Mouse (Mus musculus): ENCODE measurements at regions not wholly inside any gene's neighbourhood (a gene's known extent, or its start where the extent isn't known, plus 50 kb on each side); places are given as distances from the start of the nearest gene placed in this dataset.

DNA sequence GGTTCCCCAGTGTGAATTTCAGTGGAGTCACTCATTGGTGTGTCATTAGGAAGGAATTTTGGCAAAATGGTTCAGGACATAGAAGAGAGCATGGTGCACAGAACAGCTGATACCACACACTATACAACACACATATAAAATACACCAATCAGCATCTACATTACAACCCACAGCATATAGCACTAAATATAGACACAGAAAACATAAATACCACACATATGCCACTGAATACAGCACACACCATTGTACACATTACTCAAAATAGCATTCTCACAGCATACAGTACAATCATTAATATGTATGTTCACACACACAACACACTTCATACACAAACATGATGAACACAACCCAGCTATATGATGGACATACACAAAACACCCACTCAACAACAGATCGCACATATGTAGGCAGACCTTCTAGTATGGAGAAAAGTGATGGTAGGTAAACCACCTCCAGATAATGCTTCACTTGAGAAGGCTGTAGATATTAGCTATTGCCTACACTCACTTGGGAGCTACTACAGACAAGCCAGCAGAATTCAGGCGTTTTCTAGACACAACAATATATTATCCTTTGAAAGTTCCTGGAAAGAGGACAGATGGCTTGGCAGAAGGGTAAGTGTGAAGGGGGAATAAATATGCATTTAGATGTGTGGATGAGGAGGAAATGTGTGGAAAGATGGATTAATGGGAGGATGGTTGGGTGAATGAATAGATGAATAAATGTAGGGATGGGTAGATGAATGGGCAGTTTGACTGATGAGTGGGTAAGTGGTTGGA, 71.6 kb upstream of the Zmat1 start:
- no peak for ATAC-seq (ENCODE audit: insufficient read depth, low FRiP score, low TSS enrichment)
- H3K4me3 ChIP-seq (ENCODE audit: low read depth, low read length): no peak overlapping the region
- no peaks in the 10 kb centered on the region for H3K27me3 ChIP-seq (ENCODE audit: control insufficient read depth, insufficient read depth, low read length)
- H3K4me2 ChIP-seq (ENCODE audit: low read depth): no peak overlapping the region
- WGBS: 67% methylated on average over 2 of the region's 2 CpGs
- H3K36me3 ChIP-seq (ENCODE audit: control insufficient read depth, insufficient read depth, low read length): no peaks in the 10 kb centered on the region
- no peak for DNase-seq (ENCODE audit: low spot score)
- no peaks in the 10 kb centered on the region for H3K9me3 ChIP-seq (ENCODE audit: control insufficient read depth, low read length)
- no peak overlapping the region for H3K9ac ChIP-seq (ENCODE audit: low read length)
- no peaks in the 10 kb centered on the region for H3K4me1 ChIP-seq (ENCODE audit: control insufficient read depth, insufficient read depth, low read length)
- H3K27ac ChIP-seq (ENCODE audit: low read depth, low read length): no peak overlapping the region

DNA sequence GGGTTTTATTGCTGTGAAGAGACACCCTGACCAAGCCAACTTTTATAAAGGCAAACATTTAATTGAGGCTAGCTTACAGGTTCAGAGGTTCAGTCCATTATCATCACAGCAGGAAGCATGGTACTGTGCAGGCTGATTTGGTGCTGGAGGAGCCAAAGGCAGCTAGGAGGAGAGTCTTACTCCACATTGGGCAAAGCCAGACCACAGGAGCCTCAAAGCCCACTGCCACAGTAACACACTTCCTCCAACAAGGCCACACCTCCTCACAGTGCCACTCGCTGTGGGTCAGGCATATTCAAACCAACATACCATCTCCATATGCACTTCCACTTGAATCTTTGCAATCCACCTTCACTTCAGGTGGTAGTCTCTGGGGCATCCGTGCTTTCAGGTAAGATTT, 70.4 kb upstream of the Zmat1 start:
- DNase-seq (ENCODE audit: low spot score) (no peak), ATAC-seq (ENCODE audit: insufficient read depth, low FRiP score, low TSS enrichment) (no peak)
- WGBS: 73% methylated on average over 2 of the region's 2 CpGs
- no peak overlapping the region for H3K27ac ChIP-seq (ENCODE audit: low read depth, low read length)
- H3K9ac ChIP-seq (ENCODE audit: low read length): no peak overlapping the region
- no peaks in the 10 kb centered on the region for H3K27me3 ChIP-seq (ENCODE audit: control insufficient read depth, insufficient read depth, low read length)
- H3K4me3 ChIP-seq (ENCODE audit: low read depth, low read length): no peak overlapping the region
- no peaks in the 10 kb centered on the region for H3K36me3 ChIP-seq (ENCODE audit: control insufficient read depth, insufficient read depth, low read length)
- H3K4me1 ChIP-seq (ENCODE audit: control insufficient read depth, insufficient read depth, low read length): no peaks in the 10 kb centered on the region
- H3K4me2 ChIP-seq (ENCODE audit: low read depth): no peak overlapping the region
- no peaks in the 10 kb centered on the region for H3K9me3 ChIP-seq (ENCODE audit: control insufficient read depth, low read length)

DNA sequence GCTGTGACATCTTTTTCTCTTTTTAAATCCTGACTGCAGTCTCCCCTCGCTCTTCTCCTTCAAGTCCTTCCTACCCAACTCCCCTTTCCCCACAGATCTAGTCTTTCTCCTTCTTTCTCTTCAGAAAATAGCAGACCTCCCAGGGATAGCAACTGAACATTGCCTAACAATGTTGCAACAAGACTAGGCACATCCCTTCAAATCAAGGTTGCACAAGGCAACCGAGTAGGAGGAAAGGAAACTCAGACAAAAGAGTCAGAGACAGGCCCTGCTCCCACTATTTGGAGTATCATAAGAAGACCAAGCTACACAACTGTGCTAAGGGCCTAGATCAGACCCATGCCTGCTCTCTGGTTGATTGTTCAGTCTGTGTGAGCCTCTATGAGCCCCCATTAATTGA, 66.9 kb upstream of the Zmat1 start:
- Histone ChIP-seq H3K27me3 (ENCODE audit: control insufficient read depth, insufficient read depth, low read length) (no peaks in the 10 kb centered on the region), H3K36me3 (ENCODE audit: control insufficient read depth, insufficient read depth, low read length) (no peaks in the 10 kb centered on the region), H3K9ac (ENCODE audit: low read length) (no peak overlapping the region), H3K4me1 (ENCODE audit: control insufficient read depth, insufficient read depth, low read length) (no peaks in the 10 kb centered on the region), H3K27ac (ENCODE audit: low read depth, low read length) (no peak overlapping the region), H3K4me2 (ENCODE audit: low read depth) (no peak overlapping the region), H3K9me3 (ENCODE audit: control insufficient read depth, low read length) (no peaks in the 10 kb centered on the region), H3K4me3 (ENCODE audit: low read depth, low read length) (no peak overlapping the region)
- 75% methylated on average over 2 of the region's 2 CpGs for WGBS
- DNase-seq (ENCODE audit: low spot score): no peak
- ATAC-seq (ENCODE audit: insufficient read depth, low FRiP score, low TSS enrichment): no peak

DNA sequence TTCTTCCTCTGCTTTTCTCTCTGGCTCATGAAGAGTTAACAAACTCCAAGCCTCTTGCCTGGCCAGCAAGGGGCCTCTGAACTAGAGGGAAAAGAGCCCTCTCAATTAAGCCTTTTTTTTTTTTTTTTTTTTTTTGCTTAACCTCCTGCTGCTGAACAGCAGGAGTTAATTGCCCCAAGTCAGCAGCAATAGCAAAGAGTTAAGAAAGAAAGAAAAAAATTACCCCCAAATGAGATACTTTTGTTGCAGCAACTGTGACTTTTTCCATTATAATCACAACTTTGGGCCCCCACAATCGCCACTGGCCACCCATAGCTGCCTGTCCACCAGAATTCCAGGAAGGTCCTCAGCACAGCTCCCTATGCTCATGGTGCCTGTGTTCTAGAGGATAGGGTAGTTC, 60.4 kb upstream of the Zmat1 start:
- Histone ChIP-seq H3K27me3 (ENCODE audit: control insufficient read depth, insufficient read depth, low read length) (no peaks in the 10 kb centered on the region), H3K4me3 (ENCODE audit: low read depth, low read length) (no peak overlapping the region), H3K27ac (ENCODE audit: low read depth, low read length) (no peak overlapping the region), H3K9ac (ENCODE audit: low read length) (no peak overlapping the region), H3K4me2 (ENCODE audit: low read depth) (no peak overlapping the region), H3K4me1 (ENCODE audit: control insufficient read depth, insufficient read depth, low read length) (no peaks in the 10 kb centered on the region), H3K36me3 (ENCODE audit: control insufficient read depth, insufficient read depth, low read length) (no peaks in the 10 kb centered on the region), H3K9me3 (ENCODE audit: control insufficient read depth, low read length) (no peaks in the 10 kb centered on the region)
- DNase-seq (ENCODE audit: low spot score): no peak
- WGBS: 13% methylated on average over 1 of the region's 1 CpGs
- no peak for ATAC-seq (ENCODE audit: insufficient read depth, low FRiP score, low TSS enrichment)

DNA sequence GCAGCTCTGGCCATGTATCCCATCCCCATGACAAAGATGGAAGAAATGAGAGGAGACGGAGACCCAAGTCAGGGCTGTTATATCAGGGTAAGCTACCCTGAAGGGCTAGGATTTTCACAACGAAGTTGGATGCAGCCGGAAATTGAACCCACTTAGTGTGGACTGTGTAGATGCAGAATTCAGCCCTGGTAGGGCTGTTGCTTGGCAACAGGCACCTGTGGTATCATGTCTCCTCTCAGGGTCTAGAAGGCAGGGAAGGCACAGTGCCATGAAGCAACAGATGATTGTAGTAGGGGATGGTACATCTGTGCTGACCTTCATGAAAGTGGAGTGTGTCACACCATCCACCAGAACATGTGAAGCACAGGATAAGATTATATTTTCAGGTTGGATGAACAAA, 51.2 kb upstream of the Zmat1 start:
- 85% methylated on average over 3 of the region's 3 CpGs for WGBS
- ATAC-seq (ENCODE audit: insufficient read depth, low FRiP score, low TSS enrichment) (no peak), DNase-seq (ENCODE audit: low spot score) (no peak)
- no peak overlapping the region for H3K4me2 ChIP-seq (ENCODE audit: low read depth)
- no peak overlapping the region for H3K27ac ChIP-seq (ENCODE audit: low read depth, low read length)
- no peaks in the 10 kb centered on the region for H3K4me1 ChIP-seq (ENCODE audit: control insufficient read depth, insufficient read depth, low read length)
- no peaks in the 10 kb centered on the region; the same call in 1 of the 2 replicates for H3K27me3 ChIP-seq (ENCODE audit: control insufficient read depth, insufficient read depth, low read length)
- no peak overlapping the region for H3K4me3 ChIP-seq (ENCODE audit: low read depth, low read length)
- no peak overlapping the region for H3K9ac ChIP-seq (ENCODE audit: low read length)
- no peaks in the 10 kb centered on the region for H3K36me3 ChIP-seq (ENCODE audit: control insufficient read depth, insufficient read depth, low read length)
- H3K9me3 ChIP-seq (ENCODE audit: control insufficient read depth, low read length): no peaks in the 10 kb centered on the region

DNA sequence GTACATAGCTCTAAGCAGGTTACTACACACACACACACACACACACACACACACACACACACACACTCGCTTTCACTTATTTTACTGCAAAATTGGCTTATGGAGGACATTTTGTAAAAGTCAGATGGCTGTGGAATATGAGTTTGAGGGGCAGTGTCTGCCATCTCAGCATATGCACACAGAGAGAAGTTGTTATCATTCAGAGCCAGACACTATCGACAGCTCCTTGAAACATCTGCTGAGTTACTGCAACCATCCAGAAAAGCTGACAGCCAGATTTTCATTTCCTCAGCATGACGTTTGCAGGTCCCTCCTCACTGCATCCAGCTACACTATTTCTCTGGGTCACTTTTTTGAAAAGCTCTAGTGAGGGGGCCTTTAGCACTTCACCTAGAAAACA, 49.9 kb upstream of the Zmat1 start:
- no peak for DNase-seq (ENCODE audit: low spot score)
- 62% methylated on average over 3 of the region's 3 CpGs for WGBS
- Histone ChIP-seq H3K9me3 (ENCODE audit: control insufficient read depth, low read length) (no peaks in the 10 kb centered on the region), H3K4me3 (ENCODE audit: low read depth, low read length) (no peak overlapping the region), H3K9ac (ENCODE audit: low read length) (no peak overlapping the region), H3K27ac (ENCODE audit: low read depth, low read length) (no peak overlapping the region), H3K27me3 (ENCODE audit: control insufficient read depth, insufficient read depth, low read length) (no peaks in the 10 kb centered on the region; the same call in 1 of the 2 replicates), H3K4me1 (ENCODE audit: control insufficient read depth, insufficient read depth, low read length) (no peaks in the 10 kb centered on the region), H3K36me3 (ENCODE audit: control insufficient read depth, insufficient read depth, low read length) (no peaks in the 10 kb centered on the region), H3K4me2 (ENCODE audit: low read depth) (no peak overlapping the region)
- ATAC-seq (ENCODE audit: insufficient read depth, low FRiP score, low TSS enrichment): no peak
